Mouse (Mus musculus): ENCODE measurements around the gene Fam229b. TPM values are rescaled to one million over a fixed set of nuclear protein-coding genes. Genes with fewer than 3 reads are reported as not detected.

The Fam229b gene
- polyA plus RNA-seq, 1 experiment, result 7.2 TPM

- WGBS, result 88% methylated on average over 6 of the region's 6 CpGs
These were observed 5.0 kb upstream of the Fam229b start for GRCm38 (mm10) chr10:39138761-39139160.

DNA sequence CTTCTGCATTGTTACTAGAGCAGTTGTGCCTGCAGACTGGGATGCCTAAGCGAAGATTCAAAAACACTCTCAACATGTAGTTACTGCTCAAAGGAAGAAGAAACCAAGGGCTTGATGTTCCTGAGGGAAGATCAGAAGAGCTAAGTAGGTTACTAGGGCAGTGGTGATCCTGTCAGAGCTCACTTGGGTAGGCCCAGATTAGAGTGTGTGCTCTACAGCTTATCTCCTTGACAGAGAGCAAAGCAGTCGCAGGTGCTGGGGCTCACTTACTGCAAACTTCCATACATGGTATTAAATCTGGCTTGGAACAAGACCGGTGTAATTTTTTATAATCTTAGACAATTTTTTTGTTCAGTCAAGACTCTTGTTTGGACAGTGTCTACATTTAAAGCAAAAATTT is 4.1 kb upstream of the Fam229b start:
- no peak for TF ChIP-seq POLR2A (IDR thresholded peaks at IDR 0.05; ENCODE audit: low read depth, low read length)
- TF ChIP-seq CTCF (conservative IDR thresholded peaks at IDR 0.05; ENCODE audit: insufficient read depth, insufficient read length, low read depth, low read length), result no peak

More at GRCm38 (mm10) chr10:39138761-39139160, 5.0 kb upstream of the Fam229b start:
- TF ChIP-seq CTCF (conservative IDR thresholded peaks at IDR 0.05; ENCODE audit: insufficient read depth, insufficient read length, low read depth, low read length) (no peak), POLR2A (IDR thresholded peaks at IDR 0.05; ENCODE audit: low read depth, low read length) (no peak)
- no peak for DNase-seq
- H3K4me1 ChIP-seq (ENCODE audit: control insufficient read depth, insufficient read depth, low read length), result no peaks in the 10 kb centered on the region
- H3K27me3 ChIP-seq (replicated peaks; ENCODE audit: control insufficient read depth, insufficient read depth, low read length), result no peaks in the 10 kb centered on the region
- no peak overlapping the region for H3K27ac ChIP-seq (ENCODE audit: insufficient read depth, low read depth, low read length)
- H3K4me3 ChIP-seq (ENCODE audit: insufficient read depth, low read depth, low read length), result no peak overlapping the region
- H3K36me3 ChIP-seq (ENCODE audit: control insufficient read depth, insufficient read depth, low read length), result no peaks in the 10 kb centered on the region

GRCm38 (mm10) chr10:39121412-39121811 is 12.3 kb downstream of the Fam229b start:
- no peaks in the 10 kb centered on the region for H3K27me3 ChIP-seq (replicated peaks; ENCODE audit: control insufficient read depth, insufficient read depth, low read length)
- H3K4me3 ChIP-seq (ENCODE audit: insufficient read depth, low read depth, low read length), result no peak overlapping the region
- WGBS, result 27% methylated on average over 4 of the region's 4 CpGs
- no peak for DNase-seq
- H3K27ac ChIP-seq (ENCODE audit: insufficient read depth, low read depth, low read length), result no peak overlapping the region
- no peaks in the 10 kb centered on the region for H3K4me1 ChIP-seq (ENCODE audit: control insufficient read depth, insufficient read depth, low read length)
- TF ChIP-seq CTCF (conservative IDR thresholded peaks at IDR 0.05; ENCODE audit: insufficient read depth, insufficient read length, low read depth, low read length) (no peak), POLR2A (IDR thresholded peaks at IDR 0.05; ENCODE audit: low read depth, low read length) (no peak)
- H3K36me3 ChIP-seq (ENCODE audit: control insufficient read depth, insufficient read depth, low read length), result no peaks in the 10 kb centered on the region

More for the DNA sequence above, 4.1 kb upstream of the Fam229b start:
- Histone ChIP-seq H3K4me1 (ENCODE audit: control insufficient read depth, insufficient read depth, low read length) (no peaks in the 10 kb centered on the region; the same call in 1 of the 2 replicates), H3K36me3 (ENCODE audit: control insufficient read depth, insufficient read depth, low read length) (no peaks in the 10 kb centered on the region), H3K27me3 (replicated peaks; ENCODE audit: control insufficient read depth, insufficient read depth, low read length) (no peaks in the 10 kb centered on the region), H3K27ac (ENCODE audit: insufficient read depth, low read depth, low read length) (no peak overlapping the region), H3K4me3 (ENCODE audit: insufficient read depth, low read depth, low read length) (no peak overlapping the region)
- WGBS, result 98% methylated on average over 3 of the region's 3 CpGs
- no peak for DNase-seq

GRCm38 (mm10) chr10:39109489-39109874 is 24.2 kb downstream of the Fam229b start:
- Histone ChIP-seq H3K27me3 (replicated peaks; ENCODE audit: control insufficient read depth, insufficient read depth, low read length) (no peaks in the 10 kb centered on the region), H3K27ac (ENCODE audit: insufficient read depth, low read depth, low read length) (no peak overlapping the region), H3K4me1 (ENCODE audit: control insufficient read depth, insufficient read depth, low read length) (no peaks in the 10 kb centered on the region), H3K36me3 (ENCODE audit: control insufficient read depth, insufficient read depth, low read length) (no peaks in the 10 kb centered on the region), H3K4me3 (ENCODE audit: insufficient read depth, low read depth, low read length) (no peak overlapping the region)
- 63% methylated on average over 4 of the region's 4 CpGs for WGBS
- TF ChIP-seq POLR2A (IDR thresholded peaks at IDR 0.05; ENCODE audit: low read depth, low read length) (no peak), CTCF (conservative IDR thresholded peaks at IDR 0.05; ENCODE audit: insufficient read depth, insufficient read length, low read depth, low read length) (no peak)
- DNase-seq, result no peak

DNA sequence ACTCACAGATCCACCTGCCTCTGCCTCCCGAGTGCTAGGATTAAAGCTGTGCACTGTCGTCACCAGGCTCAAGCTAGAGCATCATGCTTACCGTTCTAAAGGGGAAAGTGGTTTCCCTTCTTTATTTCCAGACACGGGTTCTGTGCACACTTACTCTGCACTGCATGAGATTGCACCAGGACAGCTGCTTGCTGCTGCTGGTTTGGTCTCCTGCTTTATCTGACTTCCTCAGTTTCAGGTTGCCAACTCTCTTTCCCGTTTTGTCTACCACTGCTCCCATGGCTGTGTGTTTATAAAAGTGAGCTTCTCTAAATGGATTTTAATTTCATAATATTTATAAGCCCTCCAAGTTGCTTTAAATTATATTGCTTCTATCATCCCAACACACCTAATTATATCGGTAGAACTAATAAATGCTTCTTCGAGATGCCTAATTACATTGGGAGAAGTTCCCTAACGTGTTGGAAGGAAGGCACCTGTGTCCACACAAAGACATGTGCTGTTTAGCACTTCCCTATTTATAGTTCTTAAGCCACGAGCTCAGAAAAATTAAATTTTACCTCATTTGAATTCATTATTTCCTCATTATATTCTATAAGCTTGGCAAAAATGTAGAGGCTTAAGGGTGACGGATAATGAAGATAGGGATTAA is 24.8 kb downstream of the Fam229b start:
- TF ChIP-seq POLR2A (IDR thresholded peaks at IDR 0.05; ENCODE audit: low read depth, low read length), result no peak
- TF ChIP-seq CTCF (conservative IDR thresholded peaks at IDR 0.05; ENCODE audit: insufficient read depth, insufficient read length, low read depth, low read length), result no peak
- H3K36me3 ChIP-seq (ENCODE audit: control insufficient read depth, insufficient read depth, low read length), result no peaks in the 10 kb centered on the region
- no peak overlapping the region for H3K4me3 ChIP-seq (ENCODE audit: insufficient read depth, low read depth, low read length)
- no peaks in the 10 kb centered on the region for H3K4me1 ChIP-seq (ENCODE audit: control insufficient read depth, insufficient read depth, low read length)
- H3K27me3 ChIP-seq (replicated peaks; ENCODE audit: control insufficient read depth, insufficient read depth, low read length), result no peaks in the 10 kb centered on the region
- no peak overlapping the region for H3K27ac ChIP-seq (ENCODE audit: insufficient read depth, low read depth, low read length)
- no peak for DNase-seq
- 78% methylated on average over 10 of the region's 10 CpGs for WGBS

DNA sequence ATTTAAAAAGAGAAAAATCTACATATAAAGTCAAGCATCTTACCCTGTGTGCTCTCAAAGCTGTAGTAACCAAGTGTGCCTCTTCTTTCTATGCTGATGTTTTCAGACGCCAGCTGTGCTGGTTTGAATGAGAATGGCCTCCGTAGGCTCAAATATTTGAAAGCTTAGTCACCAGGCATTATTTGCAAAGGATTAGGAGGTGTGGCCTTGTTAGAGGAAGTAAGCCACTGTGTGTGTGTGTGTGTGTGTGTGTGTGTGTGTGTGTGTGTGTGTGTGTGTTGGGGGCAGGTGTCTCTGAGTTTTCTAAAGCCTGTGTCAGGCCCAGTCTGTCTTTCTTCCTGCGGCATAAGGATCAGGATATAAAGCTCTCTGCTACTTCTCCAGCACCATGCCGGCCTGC is 26.8 kb downstream of the Fam229b start:
- no peaks in the 10 kb centered on the region for H3K36me3 ChIP-seq (ENCODE audit: control insufficient read depth, insufficient read depth, low read length)
- H3K27ac ChIP-seq (ENCODE audit: insufficient read depth, low read depth, low read length), result no peak overlapping the region
- no peaks in the 10 kb centered on the region for H3K27me3 ChIP-seq (replicated peaks; ENCODE audit: control insufficient read depth, insufficient read depth, low read length)
- TF ChIP-seq POLR2A (IDR thresholded peaks at IDR 0.05; ENCODE audit: low read depth, low read length), result no peak
- no peak for TF ChIP-seq CTCF (conservative IDR thresholded peaks at IDR 0.05; ENCODE audit: insufficient read depth, insufficient read length, low read depth, low read length)
- 71% methylated on average over 4 of the region's 4 CpGs for WGBS
- H3K4me3 ChIP-seq (ENCODE audit: insufficient read depth, low read depth, low read length), result no peak overlapping the region
- DNase-seq, result no peak
- no peaks in the 10 kb centered on the region for H3K4me1 ChIP-seq (ENCODE audit: control insufficient read depth, insufficient read depth, low read length)

DNA sequence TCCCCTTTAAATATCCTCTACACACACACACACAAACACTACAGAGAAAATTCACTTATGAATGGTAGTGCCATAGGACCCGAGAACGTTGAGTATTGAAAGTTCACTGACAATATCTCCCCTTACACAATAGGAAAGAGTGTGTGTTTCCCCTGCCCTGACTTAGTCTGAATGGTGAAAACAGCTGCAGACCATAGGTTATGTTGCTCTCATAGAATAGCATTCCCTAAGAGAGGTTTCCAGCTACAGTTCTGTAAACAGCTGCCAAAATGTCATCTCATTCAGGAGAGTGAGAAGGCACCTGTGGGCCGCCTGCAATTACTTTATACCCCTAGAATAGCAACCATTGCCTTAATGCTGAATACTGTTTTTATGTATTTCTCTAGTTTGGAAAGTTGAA is 27.3 kb downstream of the Fam229b start:
- no peak for TF ChIP-seq CTCF (conservative IDR thresholded peaks at IDR 0.05; ENCODE audit: insufficient read depth, insufficient read length, low read depth, low read length)
- no peak for TF ChIP-seq POLR2A (IDR thresholded peaks at IDR 0.05; ENCODE audit: low read depth, low read length)
- no peak overlapping the region for H3K27ac ChIP-seq (ENCODE audit: insufficient read depth, low read depth, low read length)
- H3K4me1 ChIP-seq (ENCODE audit: control insufficient read depth, insufficient read depth, low read length), result no peaks in the 10 kb centered on the region
- H3K4me3 ChIP-seq (ENCODE audit: insufficient read depth, low read depth, low read length), result no peak overlapping the region
- DNase-seq, result no peak
- WGBS, result 76% methylated on average over 3 of the region's 3 CpGs
- no peaks in the 10 kb centered on the region for H3K27me3 ChIP-seq (replicated peaks; ENCODE audit: control insufficient read depth, insufficient read depth, low read length)
- H3K36me3 ChIP-seq (ENCODE audit: control insufficient read depth, insufficient read depth, low read length), result no peaks in the 10 kb centered on the region

Measured in kidney, adult 2 months (tissue).